Mouse (Mus musculus): ENCODE measurements around the gene Smim6.

Gene Smim6

GRCm38 (mm10) chr11:115900561-115901337 lies 11.1 kb upstream of the Smim6 start:
- DNase-seq (ENCODE audit: inconsistent ontology term) = no peak

GRCm38 (mm10) chr11:115901338-115902161 lies 10.3 kb upstream of the Smim6 start:
- no peak for DNase-seq (ENCODE audit: inconsistent ontology term)

GRCm38 (mm10) chr11:115902177-115902576 lies 9.6 kb upstream of the Smim6 start:
- no peak for DNase-seq (ENCODE audit: inconsistent ontology term)

GRCm38 (mm10) chr11:115902831-115903230 lies 9.0 kb upstream of the Smim6 start:
- no peak for DNase-seq (ENCODE audit: inconsistent ontology term)

- DNase-seq (ENCODE audit: inconsistent ontology term) = no peak
Measured at GRCm38 (mm10) chr11:115903384-115904230, 8.2 kb upstream of the Smim6 start.

GRCm38 (mm10) chr11:115904231-115904955 lies 7.4 kb upstream of the Smim6 start:
- no peak for DNase-seq (ENCODE audit: inconsistent ontology term)

GRCm38 (mm10) chr11:115904956-115905790 lies 6.6 kb upstream of the Smim6 start:
- DNase-seq (ENCODE audit: inconsistent ontology term) = no peak

GRCm38 (mm10) chr11:115906116-115906515 lies 5.7 kb upstream of the Smim6 start:
- DNase-seq (ENCODE audit: inconsistent ontology term) = no peak

GRCm38 (mm10) chr11:115906521-115906920 lies 5.3 kb upstream of the Smim6 start:
- no peak for DNase-seq (ENCODE audit: inconsistent ontology term)

GRCm38 (mm10) chr11:115911134-115911561 lies 669 bp upstream of the Smim6 start:
- DNase-seq (ENCODE audit: inconsistent ontology term) = no peak

GRCm38 (mm10) chr11:115916579-115916978 lies 4.8 kb downstream of the Smim6 start:
- DNase-seq (ENCODE audit: inconsistent ontology term) = no peak

- no peak for DNase-seq (ENCODE audit: inconsistent ontology term)
Measured at GRCm38 (mm10) chr11:115918637-115919036, 6.8 kb downstream of the Smim6 start.

- DNase-seq (ENCODE audit: inconsistent ontology term) = no peak
Measured at GRCm38 (mm10) chr11:115919073-115919472, 7.3 kb downstream of the Smim6 start.

- no peak for DNase-seq (ENCODE audit: inconsistent ontology term)
Measured at GRCm38 (mm10) chr11:115920110-115920818, 8.4 kb downstream of the Smim6 start.

- no peak for DNase-seq (ENCODE audit: inconsistent ontology term)
Measured at GRCm38 (mm10) chr11:115921986-115922385, 10.2 kb downstream of the Smim6 start.

GRCm38 (mm10) chr11:115929031-115929430 lies 17.2 kb downstream of the Smim6 start:
- DNase-seq (ENCODE audit: inconsistent ontology term) = no peak

- no peak for DNase-seq (ENCODE audit: inconsistent ontology term)
Measured at GRCm38 (mm10) chr11:115929818-115930217, 18.0 kb downstream of the Smim6 start.

- DNase-seq (ENCODE audit: inconsistent ontology term) = no peak
Measured at GRCm38 (mm10) chr11:115931235-115931634, 19.4 kb downstream of the Smim6 start.

- peak; percentile 97 for DNase-seq (ENCODE audit: inconsistent ontology term)
Measured at GRCm38 (mm10) chr11:115933108-115933746, 21.4 kb downstream of the Smim6 start, which contains the start of the genes Sap30bp and Recql5. Gene Sap30bp (plus strand): TSS chr11:115933282. Gene Recql5 (minus strand): TSS chr11:115933477.

All from Muller cell, postnatal 12 days (primary cell).